Mouse (Mus musculus) adrenal gland, postnatal 36 days (tissue): ENCODE measurements around the gene Gm43518. TPM values are rescaled to one million over a fixed set of nuclear protein-coding genes. Genes with fewer than 3 reads are reported as not detected.

Experiments used
- DNase-seq, 2 experiments: peaks; one replicate each; pipeline ENCODE4 v3.0.0; 2021; ENCODE audit warnings: mixed read lengths in 1 of 2
- total RNA-seq, 2 experiments: library from RNA; stranded (reverse); gene quantifications; 2 replicates each; pipeline ENCODE4 v1.2.3; 2021

The Gm43518 gene
- total RNA-seq, 2 experiments from 2014 or later = 1.1 TPM; not detected in 1

DNA sequence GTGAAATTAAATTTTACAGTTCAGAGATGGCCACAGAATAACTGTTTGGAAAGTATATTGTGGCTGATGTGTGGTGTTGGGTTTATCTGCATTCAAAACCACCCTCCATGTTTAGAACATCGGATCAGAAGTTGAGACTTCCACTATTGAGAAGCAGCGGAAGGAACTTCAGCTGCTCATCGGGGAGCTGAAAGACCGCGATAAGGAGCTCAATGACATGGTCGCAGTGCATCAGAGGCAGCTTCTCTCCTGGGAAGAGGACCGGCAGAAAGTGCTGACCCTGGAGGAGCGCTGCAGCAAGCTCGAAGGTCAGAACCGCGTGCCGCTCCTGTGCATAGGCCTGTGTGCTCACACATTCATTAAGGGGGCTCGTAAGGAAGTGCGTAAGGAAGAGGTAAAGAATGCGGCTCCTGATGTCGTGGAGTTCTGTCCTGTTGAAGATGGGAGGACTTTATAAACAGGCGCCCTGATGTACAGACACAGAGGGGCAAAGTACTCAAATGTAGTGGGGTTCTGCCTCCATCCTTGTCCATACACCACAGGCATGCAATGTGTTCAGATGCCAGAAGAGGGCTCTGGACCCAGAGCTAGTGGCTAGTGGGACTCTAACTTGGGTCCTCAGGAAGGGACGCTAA lies 6.9 kb downstream of the Gm43518 start:
- peak in 1 of 2 experiments; percentile 20 for DNase-seq

DNA sequence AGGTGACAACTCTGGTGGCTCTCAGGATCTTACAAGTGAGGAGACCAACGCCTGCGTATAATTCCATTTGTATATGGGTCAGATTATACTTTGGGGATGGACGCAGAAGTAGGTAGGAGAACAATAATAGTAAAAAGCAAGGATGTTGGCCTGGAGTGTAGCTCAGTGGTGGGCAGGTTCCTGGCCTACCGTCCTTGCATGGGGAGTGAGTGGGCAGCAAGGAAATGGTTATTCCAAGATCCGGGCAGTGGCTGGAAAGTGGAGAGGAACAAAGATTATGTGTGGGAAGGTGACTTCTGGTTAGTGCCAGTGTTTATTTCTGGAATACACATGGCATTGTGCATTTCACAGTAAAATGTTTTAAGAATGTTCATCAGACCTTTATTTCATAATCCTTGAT lies 8.7 kb downstream of the Gm43518 start:
- no peak for DNase-seq

DNA sequence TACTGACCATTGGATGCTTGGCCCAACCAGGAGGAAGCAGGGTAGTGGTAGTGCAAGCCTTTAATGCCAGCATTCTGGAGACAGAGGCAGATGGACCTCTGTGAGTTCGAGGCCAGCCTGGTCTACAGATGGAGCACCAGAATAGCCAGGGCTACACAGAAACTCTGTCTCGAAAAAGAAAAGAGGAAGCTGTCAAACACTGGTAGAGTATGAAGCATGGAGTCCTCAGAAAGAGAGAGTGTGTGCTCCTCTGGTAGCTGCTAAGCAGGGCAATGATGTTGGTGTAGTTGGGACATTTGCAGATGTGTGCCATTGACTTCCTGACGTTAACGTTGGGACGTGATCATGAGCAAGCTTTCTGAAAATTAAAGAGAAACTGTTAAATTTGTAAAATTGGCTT lies 11.3 kb downstream of the Gm43518 start:
- no peak for DNase-seq

DNA sequence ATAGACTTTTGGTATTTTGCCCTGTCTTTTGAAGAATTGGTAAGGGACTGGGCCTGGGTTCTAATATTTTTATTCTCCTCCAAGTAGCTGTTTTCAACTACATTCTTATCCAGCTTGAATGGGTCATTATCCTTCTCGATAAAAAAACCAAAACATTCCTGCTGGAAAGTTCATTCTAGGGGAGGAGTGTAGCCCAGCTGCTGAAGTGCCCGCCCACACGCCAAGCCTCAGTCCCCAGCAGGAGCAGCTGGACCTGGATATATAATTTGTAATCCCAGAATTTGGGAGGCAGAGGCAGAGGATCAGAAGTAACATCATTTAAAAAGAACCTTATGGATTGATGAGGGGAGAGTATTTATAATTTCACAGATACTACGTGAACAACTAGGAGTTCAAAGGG lies 19.3 kb downstream of the Gm43518 start:
- DNase-seq = no peak

DNA sequence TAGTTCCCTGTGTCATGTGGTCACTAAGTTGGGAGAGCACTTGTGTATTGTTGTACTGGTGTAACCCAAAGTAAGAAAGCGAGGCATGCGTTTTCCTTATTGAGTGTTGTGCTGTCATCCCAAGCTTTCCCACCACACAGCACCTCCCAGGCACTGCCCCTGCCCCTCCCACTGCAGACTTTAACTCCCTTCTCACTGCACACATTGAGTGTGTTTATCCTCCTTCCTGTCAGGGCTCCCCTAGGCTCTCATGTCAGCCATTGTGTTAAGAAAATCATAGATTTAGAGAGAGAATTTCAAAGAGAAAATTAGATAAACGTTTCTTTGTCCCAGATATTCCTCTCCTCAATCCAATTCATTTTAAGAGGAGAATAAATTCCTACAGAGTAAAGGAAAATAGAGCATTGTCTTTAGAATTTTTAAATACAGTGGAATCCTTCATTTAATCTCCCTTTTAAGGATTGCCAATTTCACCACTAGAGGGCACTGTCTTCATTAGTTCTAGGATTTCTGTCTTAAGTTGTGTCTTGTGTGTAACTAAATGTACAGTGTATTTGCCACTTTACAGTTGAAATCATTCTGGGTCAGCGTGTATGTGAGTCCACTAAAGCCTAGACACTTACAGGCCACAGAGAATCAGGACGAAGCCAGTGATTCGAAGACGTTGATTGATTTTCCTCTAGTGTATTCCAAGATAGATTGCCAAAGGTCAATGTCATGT lies 20.0 kb downstream of the Gm43518 start:
- DNase-seq = peak in 1 of 2 experiments; percentile 20

DNA sequence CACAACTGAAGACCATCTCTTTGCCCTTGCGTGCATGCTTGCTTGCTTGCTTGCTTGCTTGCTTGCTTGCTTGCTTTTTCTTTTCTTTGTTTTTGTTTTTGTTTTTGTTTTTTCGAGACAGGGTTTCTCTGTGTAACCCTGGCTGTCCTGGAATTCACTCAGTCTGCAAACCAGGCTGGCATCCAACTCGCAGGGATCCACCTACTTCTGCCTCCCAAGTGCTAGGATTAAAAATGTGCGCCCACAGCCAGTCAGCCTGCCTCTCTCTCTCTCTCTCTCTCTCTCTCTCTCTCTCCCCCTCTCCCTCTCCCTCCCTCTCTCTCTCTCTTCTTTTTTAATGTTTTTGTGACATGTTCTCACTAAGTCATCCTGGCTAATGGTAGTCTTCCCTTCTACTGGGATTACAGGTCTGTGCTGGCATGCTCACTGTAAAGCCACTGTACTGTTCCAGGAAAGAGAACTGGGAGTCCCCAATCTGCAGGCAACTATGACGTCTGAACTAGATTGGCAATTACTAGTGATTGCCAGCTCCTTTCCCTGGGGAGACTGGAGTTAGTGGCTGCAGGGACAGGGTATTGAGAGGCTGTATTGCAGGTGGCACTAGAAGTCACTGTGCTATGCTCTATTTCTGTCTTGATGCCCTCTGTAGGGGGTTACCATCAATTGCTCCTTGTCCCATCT lies 25.3 kb downstream of the Gm43518 start:
- no peak for DNase-seq

DNA sequence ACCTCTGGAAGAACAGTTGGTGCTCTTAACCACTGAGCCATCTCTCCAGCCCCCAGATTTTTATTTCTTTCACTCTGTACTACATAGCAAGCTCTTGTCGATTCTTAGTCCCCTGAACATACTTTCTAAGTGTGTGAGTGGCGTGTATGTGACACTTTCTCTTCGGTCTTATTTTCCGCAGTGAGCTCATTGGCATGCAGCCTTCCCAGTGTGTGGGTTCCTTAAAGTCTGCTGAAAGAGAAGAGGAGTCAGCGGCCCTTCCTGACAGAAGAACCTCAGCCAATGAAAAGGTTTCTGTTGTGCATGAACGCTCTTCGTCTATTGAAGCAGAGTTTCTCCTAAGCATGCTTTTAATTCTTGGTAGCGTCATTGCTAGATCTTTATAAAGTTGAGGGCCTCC lies 30.0 kb downstream of the Gm43518 start:
- no peak for DNase-seq

DNA sequence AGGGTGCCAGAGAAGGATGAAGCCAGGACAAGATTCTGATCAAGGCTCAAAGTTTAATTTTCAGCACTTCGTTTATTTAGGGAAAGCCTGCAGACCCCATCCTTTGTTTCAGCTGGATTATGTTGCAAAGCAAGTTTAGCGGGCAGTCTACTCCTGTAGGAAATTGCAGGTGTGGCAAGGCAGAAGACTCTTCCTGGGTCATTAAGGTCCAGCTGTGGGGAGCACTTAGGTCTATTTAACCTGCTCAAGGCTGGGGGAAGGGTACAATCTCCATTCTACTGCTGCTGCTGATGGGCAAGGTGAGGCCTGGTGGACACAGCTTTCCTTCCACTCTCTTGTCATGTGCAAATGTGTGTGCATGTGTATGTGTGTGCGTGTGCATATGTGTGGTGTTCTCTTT lies 31.8 kb downstream of the Gm43518 start:
- no peak for DNase-seq

DNA sequence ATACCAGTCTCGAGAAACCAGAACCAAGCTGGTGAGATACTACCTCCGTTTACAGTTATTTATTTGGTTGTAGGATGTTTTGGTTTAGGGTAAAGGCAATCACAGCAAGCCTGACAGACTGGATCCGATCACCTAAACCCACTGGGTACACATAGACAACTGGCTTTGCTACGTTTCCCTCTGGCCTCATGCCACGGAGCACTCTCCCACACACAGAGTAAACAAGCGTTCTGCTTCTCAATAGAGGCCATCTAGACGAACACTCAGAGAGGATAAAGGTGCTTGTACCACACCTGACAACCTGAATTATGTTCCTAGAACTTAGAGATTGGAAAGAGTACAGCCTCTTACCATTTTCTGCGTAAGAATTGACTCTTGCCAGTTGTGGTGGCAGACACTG lies 32.9 kb downstream of the Gm43518 start:
- DNase-seq = no peak

DNA sequence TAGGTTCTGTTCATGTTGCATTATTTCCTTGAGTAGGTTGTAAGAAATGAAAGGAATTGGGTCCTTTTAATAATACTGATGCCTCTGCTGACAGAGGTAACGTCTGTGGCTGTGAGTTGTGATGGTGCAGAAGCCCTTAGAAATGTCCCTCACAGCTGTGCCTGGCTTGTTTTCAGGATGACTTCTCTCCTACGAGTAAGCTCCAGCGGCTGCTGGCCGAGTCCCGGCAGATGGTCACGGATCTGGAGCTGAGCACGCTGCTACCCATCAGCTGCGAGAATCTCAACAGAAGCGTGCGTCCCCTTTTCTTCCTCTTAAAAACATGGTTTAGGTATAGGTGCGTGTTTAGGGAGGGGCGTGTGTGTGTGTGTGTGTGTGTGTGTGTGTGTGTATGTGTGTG lies 33.8 kb downstream of the Gm43518 start:
- DNase-seq = no peak

DNA sequence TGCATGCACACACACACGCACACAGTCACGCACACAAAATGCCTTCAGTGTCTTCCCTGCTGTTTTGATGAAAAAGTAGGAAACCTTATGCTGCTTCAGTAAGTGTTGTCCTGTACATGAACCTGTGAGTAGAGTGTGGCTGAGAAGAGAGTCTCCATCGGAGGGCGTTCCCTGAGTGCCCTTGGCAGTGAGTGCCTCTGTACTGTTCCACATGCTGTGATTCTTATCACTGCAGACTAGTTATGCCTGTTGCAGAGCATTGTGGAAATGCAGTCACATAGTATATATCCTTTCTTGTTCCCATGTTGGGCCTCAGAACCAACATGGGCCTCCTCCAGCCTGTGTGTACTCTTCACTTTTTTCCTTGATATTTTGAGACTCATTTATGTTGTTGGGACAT lies 37.0 kb downstream of the Gm43518 start:
- no peak for DNase-seq

DNA sequence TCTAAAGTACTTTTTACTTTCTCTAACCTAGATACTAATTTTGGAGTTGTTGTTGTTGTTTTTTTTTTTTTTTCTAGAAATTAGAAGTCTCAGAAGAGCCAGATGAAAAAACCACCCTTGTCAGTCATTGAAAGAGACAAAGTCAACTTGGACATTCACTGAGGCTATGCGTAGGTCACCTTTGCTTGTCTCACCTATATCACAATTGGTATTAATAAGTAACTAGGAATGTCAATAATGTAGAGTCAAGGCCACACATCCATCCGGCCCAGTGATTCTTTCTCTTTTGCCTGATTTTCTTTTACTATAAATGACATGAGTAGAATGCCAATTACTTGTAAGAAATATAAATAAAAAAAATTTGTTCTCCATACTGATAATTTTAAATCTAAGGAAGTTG lies 39.5 kb downstream of the Gm43518 start:
- no peak for DNase-seq

DNA sequence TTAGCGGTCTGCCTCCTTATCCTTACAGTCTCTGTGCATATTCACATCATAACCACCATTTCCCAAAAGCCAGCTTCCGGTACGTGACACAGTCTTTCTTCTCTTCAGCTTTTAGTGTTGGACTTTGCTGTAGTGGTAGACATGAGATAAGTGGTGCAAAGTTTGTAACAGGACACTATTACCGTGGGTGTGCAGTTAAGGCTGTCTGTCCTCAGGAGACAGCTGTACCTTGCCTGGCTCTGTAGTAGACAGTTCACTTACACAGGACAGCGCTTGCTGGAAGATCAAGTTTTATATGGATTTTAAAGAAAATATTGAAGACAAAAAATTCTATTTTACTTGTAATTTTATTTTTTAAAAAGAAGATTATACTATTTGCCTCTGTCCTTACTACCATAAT lies 41.2 kb downstream of the Gm43518 start:
- DNase-seq = no peak

DNA sequence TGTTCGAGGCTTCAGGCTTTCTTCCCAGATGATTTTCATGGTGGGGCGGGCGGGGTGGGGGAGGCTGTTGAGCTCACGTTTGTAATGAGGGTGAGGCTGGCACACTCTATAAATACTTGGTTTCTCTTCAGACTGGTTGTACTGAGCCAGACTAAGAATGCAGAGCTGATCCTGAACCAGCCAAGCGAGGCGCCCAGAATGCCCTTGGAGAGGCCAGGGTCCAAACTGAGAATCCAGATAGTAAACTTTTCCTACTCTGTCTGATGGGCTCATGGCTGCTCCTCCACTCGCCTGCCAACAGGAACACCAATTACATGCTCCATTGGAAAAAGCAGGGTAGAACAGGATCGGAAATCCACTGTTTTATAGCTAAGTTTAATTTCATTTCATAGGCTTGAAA lies 42.0 kb downstream of the Gm43518 start:
- no peak for DNase-seq

DNA sequence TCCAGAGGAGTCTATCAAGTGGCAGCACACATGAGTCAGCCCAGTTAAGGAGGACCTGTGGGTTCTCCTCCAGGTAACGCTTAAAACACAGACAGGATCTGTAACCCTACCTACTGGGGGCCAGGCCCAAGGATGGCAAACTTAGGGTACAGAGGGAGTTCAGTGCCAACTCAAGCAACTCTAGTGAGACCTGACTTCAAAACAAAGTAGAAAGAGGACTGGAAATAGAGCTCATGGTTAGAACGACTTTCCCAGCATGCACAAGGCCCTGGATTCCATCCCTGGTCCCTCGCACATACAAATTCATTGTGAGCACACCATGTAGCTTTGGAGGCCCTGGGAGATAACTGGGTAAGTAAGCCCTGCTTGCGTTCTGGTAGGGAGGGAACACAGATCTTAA lies 43.4 kb downstream of the Gm43518 start:
- no peak for DNase-seq

DNA sequence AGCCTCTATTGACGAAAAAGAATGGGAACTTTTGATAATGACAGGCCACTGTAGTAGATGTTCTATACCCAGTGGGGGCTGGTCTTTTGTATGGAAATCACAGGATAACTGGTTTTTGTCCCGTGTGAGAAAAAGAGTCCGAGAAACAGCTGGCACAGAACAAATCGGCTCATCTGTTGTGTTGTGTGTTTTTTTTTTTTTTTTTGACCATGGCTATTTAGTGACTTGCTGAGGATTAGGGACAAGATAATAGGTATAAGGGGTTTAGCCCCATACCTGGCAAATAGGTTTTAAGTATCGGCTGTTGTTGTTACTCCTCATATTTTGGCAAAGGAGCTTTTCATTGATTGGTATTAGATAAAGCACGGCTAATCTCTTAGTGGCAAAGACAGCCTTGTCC lies 45.2 kb downstream of the Gm43518 start:
- DNase-seq = no peak

DNA sequence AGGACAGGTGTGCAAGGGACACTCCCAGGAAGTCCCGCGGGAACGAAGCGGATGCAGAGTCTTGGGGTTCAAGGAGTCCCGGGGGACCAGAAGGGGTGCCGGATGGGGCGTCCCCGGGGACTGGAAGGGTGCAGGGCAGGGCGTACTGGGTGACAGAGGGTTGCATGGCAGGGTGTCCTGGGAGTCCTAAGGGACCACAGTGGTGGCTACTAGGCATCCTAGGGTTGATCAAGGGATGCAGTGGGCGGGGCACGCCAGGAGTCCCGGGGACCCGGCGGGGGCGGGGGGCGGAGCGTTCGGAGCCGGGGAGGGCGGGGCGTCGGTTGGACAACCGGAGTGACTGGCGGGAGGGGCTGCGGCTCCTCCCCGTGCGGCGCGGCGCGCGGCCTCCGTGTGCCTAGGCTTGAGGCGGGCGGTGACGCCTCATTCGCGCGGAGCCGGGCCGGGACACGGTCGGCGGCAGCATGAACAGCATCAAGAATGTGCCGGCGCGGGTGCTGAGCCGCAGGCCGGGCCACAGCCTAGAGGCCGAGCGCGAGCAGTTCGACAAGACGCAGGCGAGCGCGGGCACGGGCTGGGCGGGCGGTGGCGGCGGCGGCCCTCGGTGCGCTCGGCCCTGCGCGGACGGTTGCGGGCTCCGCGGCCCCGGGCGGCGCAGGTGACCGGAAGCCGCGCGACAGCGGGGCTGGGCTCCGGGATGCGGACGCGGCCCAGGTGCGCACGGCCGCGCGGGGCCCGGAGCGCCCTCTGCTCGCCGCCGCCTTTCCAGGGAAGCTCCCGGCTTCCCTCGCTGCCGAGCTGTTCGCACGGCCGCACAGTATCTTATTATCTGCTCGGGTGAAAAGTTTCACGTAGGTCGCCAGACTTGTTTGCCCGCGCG lies 46.3 kb downstream of the Gm43518 start, which contains the start of gene Hip1r:
Gene Hip1r, plus strand, starts transcription at position 330 of the 880 bp plus-strand sequence.
- peak; percentile 88 to 93 for DNase-seq

DNA sequence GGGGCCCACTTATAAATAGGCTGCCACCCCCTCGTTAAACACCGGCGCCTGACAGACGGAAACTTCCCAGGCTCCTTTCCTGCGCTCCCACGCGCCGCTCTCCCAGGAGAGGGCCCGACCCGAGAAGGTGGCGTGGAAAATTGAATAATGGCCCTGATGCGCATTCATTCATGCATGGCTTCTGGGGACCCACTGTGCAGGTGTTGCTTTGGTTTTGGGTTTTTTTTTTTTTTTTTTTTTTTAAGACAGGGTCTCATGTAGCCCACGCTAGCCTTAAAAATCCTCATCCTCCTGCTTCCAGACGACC lies 46.9 kb downstream of the Gm43518 start:
- DNase-seq = peak; percentile 39 to 43

DNA sequence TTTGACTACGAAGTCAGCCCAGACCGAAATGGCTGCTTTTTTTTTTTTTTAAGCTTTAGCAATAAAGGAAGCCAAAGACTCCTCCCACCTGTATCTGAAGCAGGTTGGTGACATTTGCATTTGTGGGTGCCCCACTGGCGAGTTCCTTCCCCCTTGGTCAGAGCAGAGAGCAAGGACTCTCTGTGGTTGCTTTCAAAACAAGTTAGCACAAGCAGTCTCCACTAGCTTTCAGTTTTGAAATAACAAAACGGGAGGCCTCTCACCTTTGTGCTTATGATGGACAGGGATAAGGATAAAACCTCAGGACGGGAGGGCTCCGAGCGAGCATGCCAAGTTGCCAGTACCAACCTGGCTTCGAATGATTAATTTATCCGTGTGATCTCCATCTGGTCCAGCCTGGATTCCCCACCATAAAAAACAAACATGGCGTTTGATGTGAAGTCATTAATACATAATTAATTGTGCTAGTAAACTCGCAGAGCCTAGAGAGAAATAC lies 47.4 kb downstream of the Gm43518 start:
- DNase-seq = no peak

DNA sequence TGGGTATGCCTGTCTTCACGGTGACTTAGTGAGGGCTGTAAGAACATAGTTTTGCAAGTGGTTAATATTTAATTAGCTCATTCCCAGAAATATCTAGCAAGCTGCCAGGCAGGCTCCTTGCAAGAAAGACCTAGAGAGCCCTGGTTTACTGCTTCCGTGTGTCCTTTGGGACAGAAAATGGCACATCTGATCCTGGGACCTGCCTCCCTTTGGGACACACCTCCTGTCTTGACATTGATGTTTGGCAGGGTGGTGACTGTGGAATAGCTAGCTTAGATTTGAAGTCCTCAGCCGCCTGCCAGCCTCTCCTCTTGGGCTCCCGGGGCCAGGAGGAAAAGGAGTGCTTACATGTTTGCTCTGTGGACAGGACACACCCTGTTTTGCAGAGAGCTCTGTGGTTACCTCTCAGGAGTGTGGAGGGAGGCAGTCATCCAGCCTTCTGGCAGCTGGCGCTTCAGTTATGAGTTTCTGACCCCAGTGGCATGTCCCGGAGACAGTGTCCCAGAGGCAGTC lies 48.5 kb downstream of the Gm43518 start:
- DNase-seq = no peak

DNA sequence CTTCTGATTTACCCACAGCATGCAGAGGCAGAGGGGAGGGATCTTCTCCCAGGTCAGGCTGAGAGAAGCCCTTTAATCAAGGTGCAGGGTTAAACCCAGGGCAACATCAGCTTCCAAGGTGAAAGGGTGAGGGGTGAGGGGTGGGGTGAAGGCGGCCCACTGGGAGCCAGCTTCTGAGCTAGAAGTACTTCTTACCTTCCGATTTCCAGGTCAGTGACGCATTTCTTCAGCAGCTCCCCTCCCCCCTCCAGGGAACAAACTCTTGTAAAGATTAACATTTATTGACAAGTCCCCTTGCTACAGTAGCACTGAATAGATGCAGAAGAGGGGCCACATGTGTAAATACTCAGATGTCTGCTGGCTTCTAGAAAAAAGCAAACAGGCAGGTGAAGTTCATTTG lies 50.0 kb downstream of the Gm43518 start:
- no peak for DNase-seq

DNA sequence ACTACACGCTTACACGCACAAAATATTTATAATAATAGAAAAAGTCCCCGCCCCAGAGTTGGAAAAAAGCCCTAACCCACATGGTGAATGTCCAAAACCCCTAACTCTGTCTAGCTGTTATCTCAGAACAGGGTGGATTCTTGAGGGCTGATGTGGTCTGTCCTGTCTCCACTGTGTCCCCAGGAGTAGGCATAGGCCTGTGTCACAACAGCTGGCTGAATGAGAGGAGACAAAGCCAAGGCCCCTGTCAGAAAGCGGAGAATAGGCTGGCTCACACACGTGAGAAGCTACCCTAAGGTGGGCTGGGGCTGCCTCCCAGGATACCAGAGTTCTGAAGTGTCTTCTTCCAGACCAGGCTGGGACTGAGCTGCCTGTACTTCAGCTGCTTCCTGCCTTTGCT lies 50.9 kb downstream of the Gm43518 start:
- DNase-seq = no peak
